ENCODE assay signal across 11 mouse cellular contexts in genomic region chr3:142687939-142688338, GRCm38 (mm10). TPM values are rescaled to one million over a fixed set of nuclear protein-coding genes. Genes with fewer than 3 reads are reported as not detected.
A peak's percentile ranks its signal among the peaks of the same experiment; 100 is the strongest.
DNase-seq lines count a peak whose midpoint lies in the region; ATAC-seq and TF ChIP-seq lines count a peak whose summit lies in the region.
"Had no signal": no experiment of that assay in that cellular context is flagged by ENCODE, and none has a peak within 500 bp of the region (broad histone marks: within the 10 kb centered on the region; RNA-seq: fewer than 3 reads in every experiment).

No protein-coding gene starts in this region.

- no peak overlapping the region; the same call in 1 of the 2 replicates for H3K4me3 ChIP-seq in kidney, embryonic 15.5 days (replicated peaks)
- peak overlapping the region; percentile 74 to 75 for H3K4me3 ChIP-seq in ES-E14 (ENCODE audit: insufficient read depth in 1 of 2, low read depth in 1 of 2, low read length in 2 of 2, poor library complexity in 1 of 2, severe bottlenecking in 1 of 2)
- no peak overlapping the region for H3K4me3 ChIP-seq in hindbrain, embryonic 11.5 days (ENCODE audit: low read depth, low read length)
- H3K4me3 ChIP-seq: gastrocnemius, adult 2 months had no signal

- H3K4me2 ChIP-seq in kidney, embryonic 15.5 days: peak overlapping the region; percentile 40
- H3K4me2 ChIP-seq in hindbrain, embryonic 11.5 days (replicated peaks; ENCODE audit: low read depth, low read length): peak overlapping the region; percentile 14; the same call in 1 of the 2 replicates

- 65% methylated on average over 23 of the region's 23 CpGs for WGBS in kidney, embryonic 15.5 days
- WGBS in hindbrain, embryonic 11.5 days: 82% methylated on average over 21 of the region's 23 CpGs

- in situ Hi-C loops in ES-E14 (cut with MboI; ENCODE audit: low sequenced_read_pairs in 2 of 2, unreplicated experiment in 2 of 2): no loop called here

- H3K36me3 ChIP-seq in kidney, embryonic 15.5 days: no peaks in the 10 kb centered on the region
- no peaks in the 10 kb centered on the region; the same call in 1 of the 2 replicates for H3K36me3 ChIP-seq in ES-E14 (ENCODE audit: control insufficient read depth, insufficient read depth, low read length, poor library complexity, severe bottlenecking)
- no peaks in the 10 kb centered on the region for H3K36me3 ChIP-seq in hindbrain, embryonic 11.5 days (ENCODE audit: control insufficient read depth, insufficient read depth, low read length)

- no peak overlapping the region for H3K9ac ChIP-seq in kidney, embryonic 15.5 days
- peak overlapping the region; percentile 48 for H3K9ac ChIP-seq in ES-E14 (ENCODE audit: insufficient read depth, low read depth, low read length, poor library complexity, severe bottlenecking)
- H3K9ac ChIP-seq in hindbrain, embryonic 11.5 days (ENCODE audit: low read depth, low read length): no peak overlapping the region

- no peak for DNase-seq in kidney, adult 11 months
- DNase-seq in ES-E14 (ENCODE audit: low read depth, low spot score): no peak
- DNase-seq in hindbrain, embryonic 11.5 days (ENCODE audit: low spot score): no peak
- DNase-seq in adrenal gland, postnatal 10 days: no peak
- DNase-seq in urinary bladder, adult 2 months (ENCODE audit: low spot score): no peak
- no peak for DNase-seq in ovary, postnatal 14 days (ENCODE audit: low spot score)
- DNase-seq: cerebellum, adult 8-10 months; gastrocnemius, adult 2 months; right cerebral cortex, postnatal 4 days had no signal

- no peak for ATAC-seq in kidney, embryonic 15.5 days (replicated peaks; ENCODE audit: low FRiP score)
- no peak for ATAC-seq in hindbrain, embryonic 11.5 days (ENCODE audit: low FRiP score)
- ATAC-seq in megakaryocyte, adult 5-6 weeks (ENCODE audit: poor library complexity, severe bottlenecking): peak; percentile 73

- no peaks in the 10 kb centered on the region for H3K4me1 ChIP-seq in kidney, embryonic 15.5 days
- peaks cover 0 to 2% of the 10 kb centered on the region in 2 experiments; a peak in 1 of 4 replicates for H3K4me1 ChIP-seq in ES-E14 (ENCODE audit: control insufficient read depth in 2 of 2, insufficient read depth in 2 of 2, low read length in 2 of 2, poor library complexity in 1 of 2)
- no peaks in the 10 kb centered on the region for H3K4me1 ChIP-seq in hindbrain, embryonic 11.5 days (replicated peaks; ENCODE audit: control insufficient read depth, insufficient read depth, low read length)

- H3K27ac ChIP-seq in kidney, embryonic 15.5 days: no peak overlapping the region
- H3K27ac ChIP-seq in ES-E14 (ENCODE audit: insufficient read depth, low read depth, low read length, poor library complexity, severe bottlenecking): peak overlapping the region; percentile 29; the same call in 1 of the 2 replicates
- H3K27ac ChIP-seq in hindbrain, embryonic 11.5 days (ENCODE audit: low read depth, low read length): no peak overlapping the region
- H3K27ac ChIP-seq: gastrocnemius, adult 2 months had no signal

- H3K27me3 ChIP-seq in kidney, embryonic 15.5 days: no peaks in the 10 kb centered on the region
- no peaks in the 10 kb centered on the region for H3K27me3 ChIP-seq in hindbrain, embryonic 11.5 days (ENCODE audit: control insufficient read depth, insufficient read depth, low read length)

- H3K9me3 ChIP-seq in kidney, embryonic 15.5 days (replicated peaks): peaks cover 14% of the 10 kb centered on the region
- no peaks in the 10 kb centered on the region for H3K9me3 ChIP-seq in ES-E14 (ENCODE audit: control insufficient read depth, insufficient read depth, low read depth, low read length)
- H3K9me3 ChIP-seq in hindbrain, embryonic 11.5 days (ENCODE audit: control insufficient read depth, low read length): no peaks in the 10 kb centered on the region

TF ChIP-seq in ES-E14, 5 proteins besides CTCF, POLR2A, EP300 and RAD21:
- no peak for TF ChIP-seq ZNF384 (IDR thresholded peaks at IDR 0.05; ENCODE audit: low read depth, low read length)

RNA-seq across cellular contexts. Expression of gene Kyat3, which starts 12.9 kb away (rescaled TPM):
- 24.9 and 25.0 TPM in 2 replicates for polyA plus RNA-seq in kidney, embryonic 15.5 days (2015; fragmentation: Nextera tagmentation; extraction: Ambion mirVana)
- total RNA-seq in ES-E14 (2012; rRNA removed): 8.2 and 11.7 TPM in 2 replicates
- polyA plus RNA-seq in hindbrain, embryonic 11.5 days (2014; fragmentation: Nextera tagmentation; extraction: Ambion mirVana): 12.1 and 13.4 TPM in 2 replicates
- total RNA-seq in megakaryocyte, adult 5-6 weeks (2015): 6.8 and 9.2 TPM in 2 replicates
- 8.3 and 10.2 TPM in 2 replicates for total RNA-seq in megakaryocyte, adult 5-6 weeks (2017)
- 10 to 100 TPM; 52.7 to 92.9 TPM for total RNA-seq in adrenal gland, postnatal 10 days (2021)
- 8.4 and 9.0 TPM in 2 replicates for polyA plus RNA-seq in urinary bladder, adult 2 months (2012; rRNA removed)

Comparison
In these comparisons a context has a peak if more than half of its experiments do, and no peak if none do; other contexts are left out.
1. H3K4me3 ChIP-seq: peak in ES-E14 (2 of 2); none in kidney, embryonic 15.5 days (single experiment) and hindbrain, embryonic 11.5 days (single experiment).